Mouse (Mus musculus) liver, adult (tissue): Measurements from ENCODE around the gene Crybb2.

Source experiments
- GATA4 ChIP-seq: IDR thresholded peaks from 2 replicates; pipeline ENCODE4 v1.6.1; 2014; ENCODE audit warnings: mild to moderate bottlenecking, low read length; ENCODE audit not compliant: insufficient replicate concordance

The Crybb2 gene

GRCm38 (mm10) chr5:113014808-113015235, 55.1 kb downstream of the Crybb2 start:
- no peak for TF ChIP-seq GATA4

DNA sequence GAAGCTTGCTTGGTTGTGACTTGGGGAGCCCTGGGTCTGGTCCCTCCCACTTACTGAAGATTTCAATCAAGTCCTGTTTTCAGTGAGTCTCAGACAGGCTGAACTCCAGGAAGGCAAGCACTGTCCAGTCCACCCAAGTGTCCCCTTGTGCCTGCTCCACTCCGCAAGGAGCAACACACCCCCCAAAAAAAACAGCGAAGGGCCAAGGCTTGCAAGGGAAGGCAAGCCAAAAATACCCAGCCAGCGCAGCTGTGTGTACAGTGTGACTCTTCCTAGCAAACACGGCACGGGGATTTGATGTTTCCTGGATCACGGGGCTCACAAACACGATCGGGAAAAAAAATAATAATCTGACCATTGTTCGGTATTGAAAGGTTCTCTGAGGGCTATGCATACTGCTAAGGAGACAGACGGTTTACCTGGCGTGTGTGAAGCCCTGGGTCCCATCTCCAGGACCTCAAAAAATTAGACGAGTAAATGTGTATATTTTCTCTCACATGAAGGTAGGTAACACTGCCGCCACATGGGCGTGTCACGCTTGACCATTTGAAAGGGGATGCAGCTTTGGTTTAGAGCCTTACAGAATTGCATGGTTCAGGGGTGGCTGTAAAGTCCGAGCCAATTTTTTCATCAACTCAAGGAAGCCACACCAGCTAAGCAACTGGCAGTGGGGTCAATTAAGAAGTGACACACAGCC, 55.7 kb downstream of the Crybb2 start:
- TF ChIP-seq GATA4 = no peak

DNA sequence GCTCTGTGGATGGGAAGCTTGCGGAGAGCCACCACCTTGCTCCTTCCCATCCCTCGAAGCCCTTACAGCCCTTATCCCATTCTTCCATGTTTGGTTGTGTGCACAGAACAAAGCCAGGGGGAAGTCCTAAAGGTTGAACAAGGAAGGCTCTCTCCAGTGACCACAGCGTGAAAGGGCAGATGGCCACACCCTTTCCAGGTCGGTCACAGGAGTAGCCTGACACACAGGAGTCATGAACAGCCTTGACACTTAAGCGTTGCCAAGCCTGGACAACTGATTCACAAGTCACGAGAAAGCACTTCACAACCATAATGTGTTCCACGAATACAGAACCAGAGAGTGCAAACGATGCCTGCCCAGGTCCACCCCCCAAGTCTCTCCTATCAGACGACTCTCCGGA, 58.0 kb downstream of the Crybb2 start:
- no peak for TF ChIP-seq GATA4

- TF ChIP-seq GATA4 = no peak
Observed at GRCm38 (mm10) chr5:113009183-113009820, 60.6 kb downstream of the Crybb2 start.

DNA sequence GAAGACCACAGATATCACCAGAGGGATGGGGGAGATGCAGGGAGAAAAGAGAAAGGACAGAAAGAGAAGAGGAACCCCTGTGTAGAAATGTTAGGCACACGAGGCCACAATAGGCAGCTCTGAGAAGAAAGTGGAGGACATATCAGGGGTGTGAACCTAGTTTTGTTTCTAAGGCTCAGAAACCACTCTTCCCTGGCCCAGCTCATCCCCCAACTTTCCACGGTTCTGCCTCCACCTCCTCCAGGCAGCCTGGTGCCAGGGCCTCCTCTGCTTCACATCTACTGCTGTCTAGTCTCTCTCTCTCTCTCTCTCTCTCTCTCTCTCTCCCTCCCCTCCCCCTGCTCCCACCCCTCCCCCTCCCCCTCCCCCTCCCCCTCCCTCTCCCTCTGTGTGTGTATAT, 61.4 kb downstream of the Crybb2 start:
- TF ChIP-seq GATA4 = no peak
